Mouse (Mus musculus) CH12.LX (cell line): ENCODE measurements at regions not wholly inside any gene's neighbourhood (a gene's known extent, or its start where the extent isn't known, plus 50 kb on each side); places are given as distances from the start of the nearest gene placed in this dataset.

Source experiments
- DNase-seq: peaks from one replicate; pipeline ENCODE4 v3.0.0-alpha.2; 2013; ENCODE audit errors: extremely low read depth
- H3K27ac ChIP-seq: 2 replicates; pipeline ENCODE4 v1.5.1; 2012; ENCODE audit warnings: low read depth, mild to moderate bottlenecking, control low read depth, moderate library complexity; ENCODE audit not compliant: insufficient read depth
- H3K27me3 ChIP-seq: replicated peaks from 2 replicates; pipeline ENCODE3; 2012; ENCODE audit warnings: inconsistent platforms
- H3K36me3 ChIP-seq, 2 experiments: replicated peaks in 1 of 2; 2 replicates each; pipeline versions ENCODE3 to v1.6.1; 2012; ENCODE audit warnings: inconsistent platforms in 1 of 2, low read length in 1 of 2, mild to moderate bottlenecking in 1 of 2, mixed read lengths in 1 of 2, moderate library complexity in 1 of 2; ENCODE audit not compliant: control insufficient read depth in 1 of 2, insufficient read depth in 1 of 2
- H3K4me1 ChIP-seq, 2 experiments: 2 replicates each; pipeline ENCODE4 v1.6.1; 2012; ENCODE audit warnings: inconsistent platforms in 1 of 2, moderate library complexity in 1 of 2; ENCODE audit not compliant: insufficient read depth in 2 of 2, control insufficient read depth in 1 of 2
- H3K4me2 ChIP-seq: 2 replicates; pipeline ENCODE4 v1.6.1; 2012; ENCODE audit warnings: low read depth, mild to moderate bottlenecking, control low read depth; ENCODE audit not compliant: poor library complexity, insufficient read depth, severe bottlenecking
- H3K4me3 ChIP-seq, 3 experiments: fragments of 150-350 bp in 1 of 3; sonication (generic) in 1 of 3; replicated peaks in 1 of 3; 2 replicates each; pipeline versions ENCODE3 to v1.5.1; 2011 to 2012; ENCODE audit warnings: low read depth in 2 of 3, low read length in 2 of 3, mild to moderate bottlenecking in 2 of 3, moderate library complexity in 2 of 3, control low read depth in 1 of 3, improper control_type of control experiment in 1 of 3, inconsistent platforms in 1 of 3, mixed read lengths in 1 of 3; ENCODE audit not compliant: poor library complexity in 1 of 3
- H3K79me2 ChIP-seq: replicated peaks from 2 replicates; pipeline ENCODE4 v1.6.1; 2012; ENCODE audit warnings: mild to moderate bottlenecking, moderate library complexity; ENCODE audit not compliant: control insufficient read depth, poor library complexity, insufficient read depth, severe bottlenecking; ENCODE audit errors: extremely low read depth
- H3K9ac ChIP-seq: 2 replicates; pipeline ENCODE4 v1.6.1; 2012; ENCODE audit warnings: low read depth, mild to moderate bottlenecking, control low read depth, moderate library complexity; ENCODE audit not compliant: insufficient read depth
- H3K9me3 ChIP-seq: replicated peaks from 2 replicates; pipeline ENCODE3; 2012; ENCODE audit warnings: low read length, inconsistent platforms, mixed read lengths
- CHD1 ChIP-seq: IDR thresholded peaks from 2 replicates; pipeline ENCODE4 v1.6.1; 2012; ENCODE audit warnings: low read depth, low read length, improper control_type of control experiment, inconsistent platforms
- CHD2 ChIP-seq: IDR thresholded peaks from 2 replicates; pipeline ENCODE4 v1.6.1; 2011; ENCODE audit warnings: low read length, improper control_type of control experiment
- CTCF ChIP-seq, 2 experiments: IDR thresholded peaks in 1 of 2; conservative IDR thresholded peaks in 1 of 2; 2 replicates each; pipeline ENCODE4 v1.5.1; 2011 to 2012; ENCODE audit warnings: low read depth in 2 of 2, low read length in 2 of 2, improper control_type of control experiment in 1 of 2, inconsistent platforms in 1 of 2, mild to moderate bottlenecking in 1 of 2, moderate library complexity in 1 of 2
- ELF1 ChIP-seq: IDR thresholded peaks from 2 replicates; pipeline ENCODE4 v1.6.1; 2014; ENCODE audit warnings: low read depth, mild to moderate bottlenecking, inconsistent platforms, low read length, improper control_type of control experiment
- ETS1 ChIP-seq: conservative IDR thresholded peaks from 2 replicates; pipeline ENCODE4 v1.6.1; 2012; ENCODE audit warnings: low read depth, mild to moderate bottlenecking, inconsistent platforms, low read length, improper control_type of control experiment, moderate library complexity
- GABPA ChIP-seq: IDR thresholded peaks from 2 replicates; pipeline ENCODE4 v1.6.1; 2012; ENCODE audit warnings: low read depth, low read length, improper control_type of control experiment, inconsistent platforms; ENCODE audit not compliant: insufficient replicate concordance
- JUN ChIP-seq: IDR thresholded peaks from 2 replicates; pipeline ENCODE4 v1.6.1; 2011; ENCODE audit warnings: low read depth, mild to moderate bottlenecking, low read length, improper control_type of control experiment, moderate library complexity; ENCODE audit not compliant: insufficient read depth
- MAFK ChIP-seq: IDR thresholded peaks from 2 replicates; pipeline ENCODE4 v1.6.1; 2011; ENCODE audit warnings: low read length, improper control_type of control experiment; ENCODE audit not compliant: insufficient replicate concordance
- MAX ChIP-seq: IDR thresholded peaks from 2 replicates; pipeline ENCODE4 v1.6.1; 2011; ENCODE audit warnings: low read length, improper control_type of control experiment
- MEF2A ChIP-seq: IDR thresholded peaks from 2 replicates; pipeline ENCODE4 v1.6.1; 2014; ENCODE audit warnings: low read depth, mild to moderate bottlenecking, inconsistent platforms, low read length, improper control_type of control experiment, borderline replicate concordance
- MXI1 ChIP-seq: IDR thresholded peaks from 2 replicates; pipeline ENCODE4 v1.6.1; 2011; ENCODE audit warnings: mild to moderate bottlenecking, low read depth, low read length, improper control_type of control experiment
- NRF1 ChIP-seq: IDR thresholded peaks from 2 replicates; pipeline ENCODE4 v1.6.1; 2014; ENCODE audit warnings: low read depth, mild to moderate bottlenecking, inconsistent platforms, low read length, improper control_type of control experiment, moderate library complexity
- PAX5 ChIP-seq: IDR thresholded peaks from 2 replicates; pipeline ENCODE4 v1.6.1; 2012; ENCODE audit warnings: low read length, inconsistent platforms, mixed read lengths
- POLR2A ChIP-seq: IDR thresholded peaks from 2 replicates; pipeline ENCODE4 v1.6.1; 2011; ENCODE audit warnings: low read depth, mild to moderate bottlenecking, improper control_type of control experiment, low read length
- POLR2AphosphoS2 ChIP-seq: IDR thresholded peaks from 2 replicates; pipeline ENCODE4 v1.6.1; 2011; ENCODE audit warnings: low read depth, low read length, improper control_type of control experiment
- RCOR1 ChIP-seq: conservative IDR thresholded peaks from 2 replicates; pipeline ENCODE4 v1.6.1; 2012; ENCODE audit warnings: low read depth, mild to moderate bottlenecking, inconsistent platforms, low read length, improper control_type of control experiment
- SIN3A ChIP-seq: IDR thresholded peaks from 2 replicates; pipeline ENCODE4 v1.6.1; 2012; ENCODE audit warnings: low read length, improper control_type of control experiment, inconsistent platforms
- SMC3 ChIP-seq: IDR thresholded peaks from 2 replicates; pipeline ENCODE4 v1.6.1; 2011; ENCODE audit warnings: low read depth, low read length, improper control_type of control experiment
- TBP ChIP-seq: conservative IDR thresholded peaks from 2 replicates; pipeline ENCODE4 v1.6.1; 2011; ENCODE audit warnings: low read depth, low read length, improper control_type of control experiment
- TCF12 ChIP-seq: IDR thresholded peaks from 2 replicates; pipeline ENCODE4 v1.6.1; 2014; ENCODE audit warnings: low read depth, mild to moderate bottlenecking, inconsistent platforms, low read length, improper control_type of control experiment
- USF1 ChIP-seq: IDR thresholded peaks from 2 replicates; pipeline ENCODE4 v1.6.1; 2014; ENCODE audit warnings: low read depth, mild to moderate bottlenecking, inconsistent platforms, low read length, improper control_type of control experiment
- USF2 ChIP-seq: conservative IDR thresholded peaks from 2 replicates; pipeline ENCODE4 v1.6.1; 2011; ENCODE audit warnings: low read depth, low read length, improper control_type of control experiment
- ZKSCAN1 ChIP-seq: IDR thresholded peaks from 2 replicates; pipeline ENCODE4 v1.6.1; 2012; ENCODE audit warnings: low read depth, inconsistent platforms, low read length, improper control_type of control experiment, borderline replicate concordance
- ZMIZ1 ChIP-seq: IDR thresholded peaks from 2 replicates; pipeline ENCODE4 v1.6.1; 2012; ENCODE audit warnings: low read depth, mild to moderate bottlenecking, inconsistent platforms, low read length, improper control_type of control experiment
- dilution Hi-C: fragments of 300-500 bp; cut with MboI; formaldehyde crosslinking; loops from 2 replicates; pipeline ENCODE4 v1.14.3; 2020; ENCODE audit warnings: low sequenced_read_pairs; ENCODE audit not compliant: extremely low pct_unique_long_range_greater_than_20kb, extremely low pct_ligation_motif_present
- in situ Hi-C: fragments of 300-500 bp; cut with MboI; formaldehyde crosslinking; loops from 3 replicates; pipeline ENCODE4 v1.14.3; 2019; ENCODE audit warnings: low sequenced_read_pairs, low pct_ligation_motif_present, low pct_unique_long_range_greater_than_20kb, mixed read lengths

DNA sequence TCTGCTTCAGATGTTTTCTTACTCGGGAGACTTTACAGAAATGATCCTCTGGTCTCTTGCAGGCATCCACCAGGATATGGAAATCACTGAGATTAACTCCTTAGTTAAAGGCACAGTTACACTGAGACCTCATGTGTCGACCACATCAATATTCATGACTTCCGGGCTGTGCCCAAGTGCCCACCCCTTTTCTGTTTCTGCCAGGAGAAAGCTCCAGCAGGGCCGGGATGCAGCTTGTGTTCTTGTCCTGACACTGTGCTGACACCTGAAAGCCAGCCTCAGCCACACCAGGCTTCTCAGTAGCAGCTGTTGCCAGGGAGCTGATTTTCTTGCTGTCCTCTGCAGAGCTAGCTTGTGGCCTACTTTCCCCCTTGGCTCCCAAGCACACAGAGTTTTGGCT lies 240.2 kb upstream of the Chd6 start:
- Histone ChIP-seq H3K9ac (no peak overlapping the region), H3K9me3 (peaks cover 62% of the 10 kb centered on the region), H3K27ac (no peak overlapping the region), H3K36me3 (no peaks in the 10 kb centered on the region), H3K4me2 (no peak overlapping the region), H3K27me3 (no peaks in the 10 kb centered on the region), H3K4me3 (no peak overlapping the region), H3K79me2 (no peaks in the 10 kb centered on the region), H3K4me1 (no peaks in the 10 kb centered on the region)
- in situ Hi-C loops, result no loop called here
- no peak for DNase-seq
- TF ChIP-seq USF2 (no peak), PAX5 (no peak), POLR2A (no peak), MXI1 (no peak), MAFK (no peak), POLR2AphosphoS2 (no peak), MAX (no peak), JUN (no peak), SMC3 (no peak), ETS1 (no peak), GABPA (no peak), CTCF (conservative IDR thresholded peaks at IDR 0.05 in 1 of 2, IDR thresholded peaks at IDR 0.05 in 1 of 2; ENCODE audit: low read depth in 2 of 2, low read length in 2 of 2) (no peak)
- dilution Hi-C loops, result no loop called here

DNA sequence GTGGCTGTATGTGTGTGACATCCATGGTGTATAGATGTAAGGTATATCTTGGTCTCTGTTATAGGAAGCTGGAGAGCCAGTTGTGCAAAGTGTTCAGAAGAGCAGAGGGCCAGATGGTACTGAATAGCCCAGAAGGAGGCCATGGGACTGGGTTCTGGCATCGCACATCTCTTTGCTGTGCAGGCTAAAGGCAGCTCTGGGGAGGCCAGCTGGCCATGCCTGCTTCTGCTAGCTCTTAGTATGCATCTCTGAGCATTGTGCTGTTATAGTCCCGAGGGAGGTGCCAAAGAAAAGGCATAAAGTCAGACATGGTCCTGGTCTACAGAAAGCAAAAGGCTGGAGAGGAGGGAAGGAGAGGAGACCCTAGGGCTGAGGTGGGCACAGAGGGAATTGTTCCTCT lies 235.1 kb upstream of the Chd6 start:
- in situ Hi-C loops (no loop called here), dilution Hi-C loops (no loop called here)
- Histone ChIP-seq H3K4me1 (no peaks in the 10 kb centered on the region), H3K36me3 (no peaks in the 10 kb centered on the region), H3K27ac (no peak overlapping the region), H3K27me3 (no peaks in the 10 kb centered on the region), H3K4me2 (no peak overlapping the region), H3K4me3 (no peak overlapping the region), H3K79me2 (no peaks in the 10 kb centered on the region)
- no peak for DNase-seq
- no peak for TF ChIP-seq CHD1
- TF ChIP-seq POLR2A, result no peak
- TF ChIP-seq POLR2AphosphoS2, result no peak
- no peak for TF ChIP-seq ELF1
- TF ChIP-seq USF1, result no peak
- TF ChIP-seq, all 38 proteins: peak for 0
- H3K9me3 ChIP-seq, result peaks cover 79% of the 10 kb centered on the region
- H3K9ac ChIP-seq, result no peak overlapping the region

DNA sequence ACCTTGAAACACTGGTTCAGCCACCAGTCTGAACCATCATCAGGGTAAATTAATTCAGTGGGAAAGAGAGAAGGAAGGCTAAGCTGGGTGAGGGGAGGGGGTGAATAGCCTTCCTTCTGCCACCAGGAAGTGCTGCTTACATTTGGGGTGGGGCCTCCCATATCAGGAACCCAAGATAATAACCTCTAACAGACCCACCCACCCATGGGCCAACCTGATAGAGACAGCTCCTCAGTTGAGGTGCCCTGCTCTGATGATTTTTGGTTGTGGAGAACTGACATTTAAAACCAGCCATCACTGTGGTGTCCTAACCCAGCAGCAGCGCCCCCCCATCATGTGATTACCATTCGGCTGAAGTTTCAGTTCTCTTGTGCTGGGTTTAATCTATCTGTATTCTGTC lies 233.8 kb upstream of the Chd6 start:
- in situ Hi-C loops, result no loop called here
- Histone ChIP-seq H3K4me3 (no peak overlapping the region), H3K27me3 (no peaks in the 10 kb centered on the region), H3K36me3 (no peaks in the 10 kb centered on the region), H3K4me2 (no peak overlapping the region), H3K4me1 (no peaks in the 10 kb centered on the region), H3K9ac (no peak overlapping the region), H3K9me3 (peaks cover 81% of the 10 kb centered on the region), H3K79me2 (0 out of 2 replicates have a peak, but pooled peaks cover 2% of the 10 kb centered on the region), H3K27ac (no peak overlapping the region)
- dilution Hi-C loops, result no loop called here
- TF ChIP-seq MEF2A, result no peak
- TF ChIP-seq TBP, result no peak
- no peak for TF ChIP-seq SIN3A
- TF ChIP-seq TCF12, result no peak
- TF ChIP-seq ZMIZ1, result no peak
- no peak for TF ChIP-seq ELF1
- TF ChIP-seq GABPA, result no peak
- no peak for TF ChIP-seq CHD2
- TF ChIP-seq POLR2A, result no peak
- TF ChIP-seq JUN, result no peak
- TF ChIP-seq PAX5, result no peak
- TF ChIP-seq ETS1, result no peak
- TF ChIP-seq NRF1, result no peak
- no peak for TF ChIP-seq RCOR1
- no peak for TF ChIP-seq USF2
- TF ChIP-seq ZKSCAN1, result no peak
- no peak for TF ChIP-seq CHD1
- no peak for TF ChIP-seq CTCF (conservative IDR thresholded peaks at IDR 0.05 in 1 of 2, IDR thresholded peaks at IDR 0.05 in 1 of 2; ENCODE audit: low read depth in 2 of 2, low read length in 2 of 2)
- TF ChIP-seq, all 38 proteins: peak for 0
- no peak for DNase-seq
